Mouse (Mus musculus) bone marrow, adult 2 months (tissue): ENCODE measurements around the gene Cttnbp2nl.

Source experiments
- CTCF ChIP-seq: fragments of 200-500 bp; IDR thresholded peaks from 2 replicates; pipeline ENCODE4 v1.5.1; 2011; ENCODE audit warnings: low read length, control low read depth; ENCODE audit not compliant: control insufficient read depth, insufficient read depth
- POLR2A ChIP-seq: fragments of 200-500 bp; IDR thresholded peaks from 2 replicates; pipeline ENCODE4 v1.6.1; 2011; ENCODE audit warnings: low read depth, mild to moderate bottlenecking, control low read depth, low read length, borderline replicate concordance; ENCODE audit not compliant: control insufficient read depth

GRCm38 (mm10) chr3:104956131-104956581 is 96.8 kb downstream of the Cttnbp2nl start:
- TF ChIP-seq CTCF (no peak), POLR2A (no peak)
